Mouse (Mus musculus) Patski (cell line): ENCODE measurements around the gene Iffo1. TPM values are rescaled to one million over a fixed set of nuclear protein-coding genes. Genes with fewer than 3 reads are reported as not detected.

Experiments
- ATAC-seq: fragments of 100-300 bp; one replicate; pipeline ENCODE4 v1.8.0; 2021
- CTCF ChIA-PET: fragments of 350-600 bp; sonication (Branson Sonifier 250); formaldehyde crosslinking; loops from one replicate; lab custom pipeline; 2022; ENCODE audit warnings: inconsistent platforms; lab: Charles Lee
- POLR2A ChIA-PET: fragments of 350-600 bp; sonication (Branson Sonifier 250); formaldehyde crosslinking; loops from one replicate; lab custom pipeline; 2022; ENCODE audit warnings: antibody characterized with exemption, inconsistent platforms; lab: Charles Lee
- DNase-seq: peaks from one replicate; pipeline ENCODE4 v3.0.0-alpha.2; 2011; ENCODE audit warnings: low read depth, low spot score
- H3K27me3 ChIP-seq: fragments of 371-371 bp; one replicate; pipeline ENCODE4 v1.5.1; 2021
- CTCF ChIP-seq: fragments of 100-300 bp; IDR thresholded peaks from one replicate; pipeline ENCODE4 v1.5.1; 2021
- in situ Hi-C: fragments of 300-500 bp; cut with MboI; formaldehyde crosslinking; loops from 3 replicates; pipeline ENCODE4 v1.11.1; 2018; ENCODE audit warnings: low pct_unique_long_range_greater_than_20kb, mixed read lengths
- polyA plus RNA-seq: library from polyadenylated mRNA; unstranded; gene quantifications from one replicate; pipeline ENCODE4 v1.2.3, GENCODE M21; 2021

The Iffo1 gene
- polyA plus RNA-seq, 1 experiment from 2014 or later = 6.2 TPM

DNA sequence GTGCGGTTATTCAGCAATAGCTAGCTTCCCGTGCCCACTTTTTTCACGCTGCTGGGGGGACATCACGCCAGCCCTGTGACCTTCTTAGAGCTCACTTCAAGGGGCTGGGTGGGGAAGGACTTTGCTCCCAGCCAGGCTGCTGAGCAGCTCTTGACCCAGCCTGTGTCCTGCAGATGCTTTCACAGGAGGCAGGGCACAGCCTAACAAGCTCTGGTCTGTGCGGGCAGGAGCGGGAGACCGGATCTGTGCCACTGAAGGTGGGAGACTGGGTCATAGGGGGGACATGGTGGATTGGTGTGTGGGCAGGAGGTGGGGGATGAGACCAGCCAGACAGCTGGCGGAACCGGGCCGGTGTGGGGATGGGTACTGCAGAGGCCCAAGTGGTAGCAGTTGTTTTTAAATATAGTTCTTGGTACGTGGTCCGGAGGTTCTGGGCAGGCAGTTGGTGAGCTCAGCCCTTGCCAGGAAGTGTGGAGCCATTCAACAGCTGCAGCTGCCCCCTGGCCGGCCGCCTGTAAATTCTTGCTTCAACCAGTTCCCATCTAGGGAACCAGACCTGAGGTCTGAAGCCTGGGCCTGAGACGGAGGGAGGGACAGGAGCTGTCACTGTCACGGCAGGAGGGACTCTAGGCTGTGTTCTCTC is 4.0 kb downstream of the Iffo1 start:
- no peaks in the 10 kb centered on the region for H3K27me3 ChIP-seq
- CTCF ChIA-PET = interaction anchor here (0.7 to 2.8 kb wide), 4 partner anchors 11 to 80 kb away, joined by 3 to 17 read pairs (median 6); no protein-coding TSS in a partner anchor
- DNase-seq (no peak), ATAC-seq (no peak)
- POLR2A ChIA-PET = interaction anchor here (0.9 to 1.3 kb wide), 2 partner anchors 16 to 79 kb away, joined by 3 read pairs; no protein-coding TSS in a partner anchor
- in situ Hi-C loops = no loop called here
- no peak for TF ChIP-seq CTCF

DNA sequence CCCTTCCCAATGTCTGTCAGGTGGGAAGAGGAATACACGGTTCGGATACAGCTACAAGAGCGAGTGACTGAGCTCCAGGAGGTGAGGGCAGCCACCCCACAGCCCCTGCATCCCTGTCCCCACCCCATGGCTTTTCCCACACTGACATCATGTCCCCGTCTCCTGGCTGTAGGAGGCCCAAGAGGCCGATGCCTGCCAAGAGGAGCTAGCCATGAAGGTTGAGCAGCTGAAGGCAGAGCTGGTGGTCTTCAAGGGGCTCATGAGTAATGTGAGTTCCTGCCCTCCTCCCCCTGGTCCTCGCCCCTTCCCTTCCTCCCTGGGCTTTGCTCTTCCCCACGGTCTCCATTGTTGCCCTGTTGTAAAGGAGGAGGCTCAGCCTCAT is 4.5 kb downstream of the Iffo1 start:
- CTCF ChIA-PET = interaction anchor here (0.7 to 2.8 kb wide), 3 partner anchors 12 to 38 kb away, joined by 3 to 17 read pairs (median 10); no protein-coding TSS in a partner anchor
- no peak for TF ChIP-seq CTCF
- in situ Hi-C loops = no loop called here
- no peak for ATAC-seq
- POLR2A ChIA-PET = interaction anchor here (0.9 to 1.3 kb wide), 2 partner anchors 15 to 79 kb away, joined by 3 read pairs; no protein-coding TSS in a partner anchor
- no peak for DNase-seq
- H3K27me3 ChIP-seq = no peaks in the 10 kb centered on the region

DNA sequence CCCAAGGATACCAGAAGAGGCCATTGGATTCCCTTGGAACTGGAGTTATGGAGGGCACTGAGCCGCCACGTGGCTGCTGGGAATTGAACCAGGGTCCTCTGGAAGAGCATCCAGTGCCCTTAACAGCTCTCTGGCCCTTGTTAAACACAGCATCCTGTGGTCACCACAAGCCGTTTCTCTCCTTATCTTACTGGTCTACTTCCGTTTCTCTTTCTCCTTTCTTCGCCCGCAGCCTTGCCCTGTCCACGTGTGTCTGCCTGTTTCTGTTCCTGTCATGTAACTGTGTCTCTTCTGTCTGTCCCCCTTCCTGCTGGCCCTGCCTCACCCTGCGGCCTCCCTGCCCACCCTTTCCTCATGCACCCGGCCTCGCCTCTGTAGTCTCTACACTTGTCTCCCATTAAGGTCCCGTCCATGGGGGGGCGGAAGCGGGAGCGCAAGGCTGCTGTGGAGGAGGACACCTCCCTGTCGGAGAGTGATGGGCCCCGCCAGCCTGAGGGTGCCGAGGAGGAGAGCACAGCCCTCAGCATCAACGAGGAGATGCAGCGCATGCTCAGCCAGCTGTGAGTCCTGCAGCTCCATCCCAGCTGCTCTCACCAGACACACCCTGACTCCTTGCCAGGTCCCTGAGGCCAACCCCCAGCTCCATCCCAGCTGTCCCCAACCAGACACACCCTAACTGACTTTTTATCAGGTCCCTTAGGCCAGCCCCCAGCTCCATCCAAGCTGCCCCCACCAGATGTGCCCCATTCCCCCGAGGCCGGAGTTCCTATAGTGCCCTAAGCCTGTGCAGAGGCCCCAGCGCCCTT is 7.4 kb downstream of the Iffo1 start:
- ATAC-seq = no peak
- no peaks in the 10 kb centered on the region for H3K27me3 ChIP-seq
- ChIA-PET CTCF (no interaction called here), POLR2A (interaction anchor here (1.1 kb wide), 1 partner anchor 12 kb away, joined by 4 read pairs; no protein-coding TSS in a partner anchor)
- in situ Hi-C loops = no loop called here
- DNase-seq = no peak
- no peak for TF ChIP-seq CTCF

DNA sequence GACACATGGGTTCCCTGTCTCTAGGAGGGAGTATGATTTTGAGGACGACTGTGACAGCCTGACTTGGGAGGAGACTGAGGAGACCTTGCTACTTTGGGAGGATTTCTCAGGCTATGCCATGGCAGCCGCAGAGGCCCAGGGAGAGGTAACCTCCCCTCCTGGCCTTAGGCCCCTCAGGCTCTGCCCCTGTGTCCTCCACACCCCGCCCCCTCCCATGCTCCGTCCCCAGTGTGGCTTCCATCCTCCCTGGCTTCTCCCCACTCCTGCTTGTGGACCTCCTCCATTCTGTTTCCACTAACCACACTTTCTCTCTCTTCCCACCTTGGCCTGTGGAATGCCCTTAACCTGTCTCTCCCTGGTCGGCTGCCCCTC is 8.0 kb downstream of the Iffo1 start:
- POLR2A ChIA-PET = no interaction called here
- no peaks in the 10 kb centered on the region for H3K27me3 ChIP-seq
- no peak for ATAC-seq
- in situ Hi-C loops = no loop called here
- CTCF ChIA-PET = no interaction called here
- no peak for TF ChIP-seq CTCF
- DNase-seq = no peak

DNA sequence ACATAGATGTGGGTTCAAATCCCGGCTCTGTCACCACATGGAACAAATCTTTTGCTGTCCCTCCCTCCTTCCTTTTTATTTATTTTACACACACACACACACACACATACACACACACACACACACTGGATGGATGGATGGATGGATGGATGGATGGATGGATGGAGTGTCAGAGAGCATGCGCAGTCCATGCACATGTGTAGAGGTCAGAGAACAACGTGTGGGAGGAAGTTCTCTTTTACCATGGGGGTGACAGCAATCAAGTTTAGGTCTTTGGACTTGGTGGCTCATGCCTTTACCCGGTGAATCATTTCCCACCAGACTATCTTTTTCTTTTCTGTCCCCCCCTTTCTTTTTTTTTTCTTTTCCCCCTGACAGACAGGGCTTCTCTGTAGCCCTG is 8.6 kb downstream of the Iffo1 start:
- no peak for TF ChIP-seq CTCF
- DNase-seq = no peak
- POLR2A ChIA-PET = interaction anchor here (1.3 kb wide), 1 partner anchor 12 kb away, joined by 5 read pairs; the partner anchor contains the start of gene Gapdh
- in situ Hi-C loops = no loop called here
- CTCF ChIA-PET = interaction anchor here (0.5 to 1.5 kb wide), 4 partner anchors 16 to 446 kb away, joined by 3 to 10 read pairs (median 5); no protein-coding TSS in a partner anchor
- no peak for ATAC-seq
- no peaks in the 10 kb centered on the region for H3K27me3 ChIP-seq

DNA sequence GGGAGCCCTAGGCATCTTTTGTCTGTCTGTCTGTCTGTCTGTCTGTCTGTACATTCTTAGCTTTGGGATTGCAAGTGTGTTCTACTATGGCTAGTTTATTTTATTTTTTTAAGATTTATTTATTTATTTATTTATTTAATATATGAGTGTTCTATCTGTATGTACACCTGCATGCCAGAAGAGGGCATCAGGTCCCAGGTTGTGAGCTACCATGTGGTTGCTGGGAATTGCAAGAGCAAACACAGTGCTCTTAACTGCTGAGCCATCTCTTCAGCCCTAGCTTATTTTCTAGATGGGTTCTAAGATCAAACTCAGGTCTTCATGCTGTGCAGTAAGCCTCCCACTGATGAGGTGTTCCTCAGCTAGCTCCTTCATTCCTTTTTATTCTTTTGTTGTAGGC is 9.5 kb downstream of the Iffo1 start:
- no peaks in the 10 kb centered on the region for H3K27me3 ChIP-seq
- TF ChIP-seq CTCF = no peak
- in situ Hi-C loops = no loop called here
- ChIA-PET POLR2A (interaction anchor here (1.3 kb wide), 1 partner anchor 12 kb away, joined by 5 read pairs; the partner anchor contains the start of gene Gapdh), CTCF (interaction anchor here (0.6 to 1.5 kb wide), 5 partner anchors 16 to 373 kb away, joined by 3 to 10 read pairs (median 6); no protein-coding TSS in a partner anchor)
- ATAC-seq = no peak
- no peak for DNase-seq

DNA sequence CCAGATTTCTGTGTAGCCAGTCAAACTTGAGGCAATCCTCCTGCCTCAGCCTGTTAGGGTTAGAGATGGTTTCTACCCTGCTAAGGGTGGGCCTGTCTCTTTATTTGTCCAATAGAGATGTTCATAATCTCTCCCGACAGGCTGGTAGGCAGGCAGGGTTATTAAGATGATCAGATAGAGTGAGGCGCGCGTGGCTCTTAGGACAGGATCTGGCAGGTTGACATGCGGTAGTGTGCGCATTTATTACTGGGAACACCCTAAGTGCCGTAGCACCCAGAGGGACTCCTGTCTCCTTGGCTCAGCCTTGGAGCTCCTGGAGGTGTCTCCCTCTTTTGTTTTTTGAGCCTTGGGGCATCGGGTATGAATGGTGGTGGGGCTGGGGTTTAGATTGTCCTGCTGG is 10.2 kb downstream of the Iffo1 start:
- ATAC-seq = no peak
- in situ Hi-C loops = loop anchor here (5.0 kb wide), 1 partner anchor 117 kb away; no protein-coding TSS in a partner anchor
- CTCF ChIA-PET = interaction anchor here (1.0 kb wide), 2 partner anchors 8 to 113 kb away, joined by 3 read pairs; no protein-coding TSS in a partner anchor
- POLR2A ChIA-PET = interaction anchor here (0.6 kb wide), 1 partner anchor 9 kb away, joined by 3 read pairs; no protein-coding TSS in a partner anchor
- TF ChIP-seq CTCF = no peak
- no peak for DNase-seq
- H3K27me3 ChIP-seq = no peaks in the 10 kb centered on the region

DNA sequence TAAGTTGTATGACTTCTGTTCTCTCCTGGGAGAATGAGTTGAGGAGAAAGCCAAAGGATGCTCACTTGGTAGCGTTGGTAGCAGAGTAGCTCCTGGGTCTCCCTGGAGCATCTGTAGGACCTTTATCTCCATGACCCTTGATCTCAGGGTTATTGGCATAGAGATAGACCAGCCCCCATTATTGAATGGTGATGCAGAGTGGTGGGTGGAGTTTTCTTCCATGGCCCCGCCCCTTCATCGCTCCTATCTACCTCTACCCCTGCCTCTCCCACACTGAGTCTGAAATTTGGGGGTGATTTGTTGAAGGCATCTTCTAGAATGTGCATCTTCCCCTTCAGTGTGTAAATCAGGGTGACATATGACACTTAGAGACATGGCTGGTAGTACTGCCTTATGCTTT is 11.4 kb downstream of the Iffo1 start:
- ATAC-seq = no peak
- TF ChIP-seq CTCF = no peak
- in situ Hi-C loops = loop anchor here (5.0 kb wide), 1 partner anchor 116 kb away; no protein-coding TSS in a partner anchor
- POLR2A ChIA-PET = no interaction called here
- no peak for DNase-seq
- CTCF ChIA-PET = interaction anchor here (1.1 kb wide), 1 partner anchor 13 kb away, joined by 3 read pairs; no protein-coding TSS in a partner anchor
- no peaks in the 10 kb centered on the region for H3K27me3 ChIP-seq

DNA sequence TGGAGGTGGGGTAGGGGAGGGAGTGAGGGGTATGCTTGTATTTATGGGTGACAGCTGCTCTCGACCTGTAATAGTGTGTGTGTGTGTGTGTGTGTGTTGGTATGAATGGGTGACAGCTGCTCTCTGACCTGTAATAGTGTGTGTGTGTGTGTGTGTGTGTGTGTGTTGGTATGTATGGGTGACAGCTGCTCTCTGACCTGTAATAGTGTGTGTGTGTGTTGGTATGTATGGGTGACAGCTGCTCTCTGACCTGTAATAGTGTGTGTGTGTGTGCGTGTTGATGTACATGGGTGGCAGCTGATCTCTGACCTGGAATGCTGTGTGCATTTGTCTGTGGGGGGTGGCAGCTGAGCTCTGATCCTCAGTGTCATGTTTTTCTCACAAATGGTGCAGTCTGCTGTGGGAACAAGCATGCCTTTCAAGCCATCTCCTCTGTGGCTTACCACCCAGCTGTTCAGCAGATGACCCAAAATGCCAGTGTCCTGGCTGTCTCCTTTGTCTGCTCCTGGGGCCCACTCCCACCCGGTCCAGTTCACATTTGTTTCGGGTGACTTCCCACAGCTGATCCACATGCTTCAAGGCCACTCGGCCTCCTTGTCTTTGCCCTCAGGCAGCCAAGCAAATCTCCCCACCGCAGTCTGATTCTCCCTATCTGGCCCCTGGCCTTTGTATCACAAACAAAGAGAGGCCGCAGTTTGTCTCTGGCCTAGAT is 12.0 kb downstream of the Iffo1 start:
- no peak for ATAC-seq
- H3K27me3 ChIP-seq = no peaks in the 10 kb centered on the region
- no peak for TF ChIP-seq CTCF
- ChIA-PET CTCF (interaction anchor here (1.1 to 1.4 kb wide), 3 partner anchors 10 to 37 kb away, joined by 3 to 4 read pairs (median 3); partner anchors contain the start of gene Gapdh), POLR2A (no interaction called here)
- in situ Hi-C loops = loop anchor here (5.0 kb wide), 1 partner anchor 115 kb away; no protein-coding TSS in a partner anchor
- no peak for DNase-seq
